Mouse (Mus musculus) mesoderm, embryonic 11.5 days (tissue): ENCODE results near the gene Gm14819.
"Not testable (repeated sequence)": the region's sequence is repeated elsewhere in the genome, so short reads cannot be mapped to it uniquely, and the experiment has no call there.

Source experiments
- DNase-seq: peaks from one replicate; pipeline ENCODE4 v3.0.0-alpha.2; 2012; ENCODE audit warnings: low read depth, low spot score

Gm14819 gene

GRCm38 (mm10) chrX:35403883-35404282, at the start of gene Gm14819:
Gene Gm14819 (plus strand): TSS chrX:35404183.
- not testable (repeated sequence) for DNase-seq
